Mouse (Mus musculus) cerebellum, adult 2 months (tissue): Measurements from ENCODE around the gene Kcnj12.

Source experiments
- CTCF ChIP-seq: fragments of 200-500 bp; IDR thresholded peaks from 2 replicates; pipeline ENCODE4 v1.5.1; 2011; ENCODE audit warnings: low read depth, mild to moderate bottlenecking, control low read depth, low read length, moderate library complexity, borderline replicate concordance; ENCODE audit not compliant: insufficient read depth
- POLR2A ChIP-seq: fragments of 200-500 bp; IDR thresholded peaks from 2 replicates; pipeline ENCODE4 v1.6.1; 2011; ENCODE audit warnings: low read length, control low read depth, borderline replicate concordance; ENCODE audit not compliant: insufficient read depth

DNA sequence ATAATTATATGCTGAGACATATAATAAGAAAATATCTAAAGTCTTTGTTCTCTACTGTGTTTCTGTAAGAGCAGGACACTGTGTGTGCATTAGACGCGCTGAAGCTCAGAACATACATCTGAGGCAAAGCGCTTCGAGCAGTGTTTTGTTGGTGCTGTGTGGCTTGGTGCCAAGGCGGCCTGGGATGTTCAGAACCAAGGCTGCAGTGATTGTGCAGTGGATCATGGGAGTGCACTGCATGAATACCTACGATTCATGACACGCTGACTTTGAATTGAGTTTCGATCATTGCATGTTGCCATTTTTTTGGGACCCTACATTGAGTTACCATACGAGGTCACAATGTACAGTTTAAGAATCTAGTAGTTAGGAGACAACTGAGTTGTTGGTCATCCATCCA, 14.3 kb downstream of the Kcnj12 start:
- TF ChIP-seq CTCF, result no peak
- TF ChIP-seq POLR2A, result no peak
